Mouse (Mus musculus) forebrain, postnatal 0 days (tissue): ENCODE results near the gene Elmod3. TPM values are rescaled to one million over a fixed set of nuclear protein-coding genes. Genes with fewer than 3 reads are reported as not detected.

ENCODE experiments used
- ATAC-seq: fragments of 200-750 bp; cut with Nextera tagmentation; 2 replicates; pipeline ENCODE4 v1.8.0; 2017; ENCODE audit warnings: mild to moderate bottlenecking, moderate library complexity
- DNase-seq: peaks from one replicate; pipeline ENCODE4 v3.0.0-alpha.2; 2015
- H3K27ac ChIP-seq: fragments of 300-500 bp; sonication (generic); 2 replicates; pipeline ENCODE4 v1.5.1; 2014; ENCODE audit warnings: low read depth, mild to moderate bottlenecking, antibody characterized with exemption, low read length, moderate library complexity, mixed read lengths
- H3K27me3 ChIP-seq: fragments of 300-500 bp; sonication (generic); 2 replicates; pipeline ENCODE4 v1.6.1; 2014; ENCODE audit warnings: mild to moderate bottlenecking, low read length, mixed read lengths; ENCODE audit not compliant: insufficient read depth
- H3K36me3 ChIP-seq: fragments of 300-500 bp; sonication (generic); 2 replicates; pipeline ENCODE4 v1.6.1; 2014; ENCODE audit warnings: mild to moderate bottlenecking, moderate library complexity; ENCODE audit not compliant: insufficient read depth
- H3K4me1 ChIP-seq: fragments of 300-500 bp; sonication (generic); 2 replicates; pipeline ENCODE4 v1.6.1; 2014; ENCODE audit warnings: antibody characterized with exemption; ENCODE audit not compliant: insufficient read depth
- H3K4me2 ChIP-seq: fragments of 300-500 bp; sonication (generic); 2 replicates; pipeline ENCODE4 v1.6.1; 2014; ENCODE audit warnings: low read depth, mild to moderate bottlenecking, moderate library complexity
- H3K4me3 ChIP-seq: fragments of 300-500 bp; sonication (generic); 2 replicates; pipeline ENCODE4 v1.5.1; 2014; ENCODE audit warnings: low read depth, low read length, mixed read lengths
- H3K9ac ChIP-seq: fragments of 300-500 bp; sonication (generic); 2 replicates; pipeline ENCODE4 v1.6.1; 2014; ENCODE audit warnings: mild to moderate bottlenecking
- H3K9me3 ChIP-seq: fragments of 300-500 bp; sonication (generic); 2 replicates; pipeline ENCODE4 v1.6.1; 2016; ENCODE audit warnings: low read length
- CTCF ChIP-seq: sonication (generic); IDR thresholded peaks from 2 replicates; pipeline ENCODE4 v1.5.1; 2016; ENCODE audit warnings: antibody characterized with exemption, control low read depth, low read depth
- WGBS: fragments of 180-500 bp; shearing (Covaris S2); extraction: QIAGEN DNeasy Blood & Tissue Kit; methylation state at CpG from one replicate; pipeline ENCODE4 v1.1.7; 2014; 5-methylcytosine and 5-hydroxymethylcytosine counted together
- polyA plus RNA-seq: library from polyadenylated mRNA; unstranded; fragments of >200 nt; fragmentation: Nextera tagmentation; extraction: Ambion mirVana; gene quantifications from 2 replicates; pipeline ENCODE4 v1.2.1, GENCODE M21; 2015
- total RNA-seq: library from RNA; depleted of rRNA; stranded (reverse); fragments of >200 nt; gene quantifications from 2 replicates; pipeline ENCODE4 v1.2.3, GENCODE M21; 2014

The Elmod3 gene
- total and polyA plus RNA-seq, 2 experiments from 2014 or later: 13.1 to 18.3 TPM

DNA sequence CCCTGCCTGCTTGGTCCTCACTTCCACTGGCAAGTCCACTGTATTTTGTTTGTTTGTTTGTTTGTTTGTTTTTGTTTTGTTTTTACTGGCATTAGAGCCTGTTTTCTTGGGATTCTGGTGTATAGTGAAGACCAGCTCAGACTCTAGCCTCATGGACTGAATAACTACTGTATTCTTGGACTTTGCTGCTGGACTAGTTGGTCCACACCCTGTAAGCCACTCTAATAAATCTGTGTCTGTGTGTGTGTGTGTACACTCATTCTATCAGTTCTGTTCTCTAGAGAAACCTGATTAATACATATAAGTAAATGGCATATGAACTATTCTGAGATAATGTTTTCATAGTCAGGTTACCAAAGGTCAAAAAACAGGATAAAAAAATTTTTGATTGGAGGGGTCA lies 8.1 kb downstream of the Elmod3 start:
- Histone ChIP-seq H3K36me3 (peaks cover 7% of the 10 kb centered on the region), H3K27ac (no peak overlapping the region), H3K4me1 (no peaks in the 10 kb centered on the region), H3K9me3 (no peaks in the 10 kb centered on the region), H3K4me2 (no peak overlapping the region), H3K4me3 (no peak overlapping the region), H3K9ac (no peak overlapping the region), H3K27me3 (no peaks in the 10 kb centered on the region)
- no peak for DNase-seq
- TF ChIP-seq CTCF: no peak
- no peak for ATAC-seq

DNA sequence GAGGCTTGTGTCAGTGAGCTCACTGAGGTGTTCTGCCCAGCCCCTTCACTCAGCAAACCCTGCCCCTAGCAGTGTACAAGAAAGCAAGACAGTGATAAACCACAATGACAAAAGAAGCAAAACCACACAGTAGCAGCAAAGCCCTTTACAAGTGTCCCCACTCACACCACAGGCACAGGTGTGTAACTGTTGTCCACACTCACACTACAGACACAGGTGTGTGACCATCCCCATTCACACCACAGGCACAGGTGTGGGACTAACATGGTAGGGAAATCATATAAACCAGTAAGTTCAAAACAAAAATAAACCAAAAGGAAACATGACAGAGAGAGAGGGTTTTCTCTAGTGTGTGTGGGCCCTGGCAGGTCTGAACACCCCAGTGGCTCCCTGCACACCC lies 9.9 kb downstream of the Elmod3 start:
- DNase-seq (no peak), ATAC-seq (no peak)
- Histone ChIP-seq H3K9ac (no peak overlapping the region), H3K4me1 (no peaks in the 10 kb centered on the region), H3K27ac (no peak overlapping the region), H3K4me3 (no peak overlapping the region), H3K36me3 (peaks cover 13% of the 10 kb centered on the region), H3K4me2 (no peak overlapping the region), H3K27me3 (no peaks in the 10 kb centered on the region), H3K9me3 (no peaks in the 10 kb centered on the region)
- no peak for TF ChIP-seq CTCF

DNA sequence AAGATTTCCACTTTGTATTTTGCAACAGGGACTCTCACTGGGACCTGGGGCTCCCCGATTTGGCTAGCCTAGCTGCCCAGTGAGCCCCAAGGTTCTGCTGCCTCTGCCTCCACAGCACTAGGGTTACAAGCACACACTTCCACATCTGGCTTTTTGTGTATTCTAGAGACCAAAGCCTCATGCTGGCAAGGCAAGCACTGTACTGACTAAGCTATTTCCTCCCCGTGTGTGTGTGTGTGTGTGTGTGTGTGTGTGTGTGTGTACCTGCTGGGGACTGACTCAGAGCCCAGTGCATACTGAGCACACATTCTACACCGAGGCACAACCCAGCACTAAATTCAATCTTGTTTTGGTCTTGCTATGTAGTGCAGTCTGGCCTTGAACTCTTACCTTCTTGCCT lies 11.5 kb downstream of the Elmod3 start:
- Histone ChIP-seq H3K4me1 (no peaks in the 10 kb centered on the region), H3K9me3 (no peaks in the 10 kb centered on the region), H3K4me3 (no peak overlapping the region), H3K27me3 (no peaks in the 10 kb centered on the region), H3K36me3 (peaks cover 13% of the 10 kb centered on the region), H3K4me2 (no peak overlapping the region), H3K27ac (no peak overlapping the region), H3K9ac (no peak overlapping the region)
- DNase-seq (no peak), ATAC-seq (no peak)
- WGBS: 80% methylated on average over 3 of the region's 3 CpGs
- no peak for TF ChIP-seq CTCF

DNA sequence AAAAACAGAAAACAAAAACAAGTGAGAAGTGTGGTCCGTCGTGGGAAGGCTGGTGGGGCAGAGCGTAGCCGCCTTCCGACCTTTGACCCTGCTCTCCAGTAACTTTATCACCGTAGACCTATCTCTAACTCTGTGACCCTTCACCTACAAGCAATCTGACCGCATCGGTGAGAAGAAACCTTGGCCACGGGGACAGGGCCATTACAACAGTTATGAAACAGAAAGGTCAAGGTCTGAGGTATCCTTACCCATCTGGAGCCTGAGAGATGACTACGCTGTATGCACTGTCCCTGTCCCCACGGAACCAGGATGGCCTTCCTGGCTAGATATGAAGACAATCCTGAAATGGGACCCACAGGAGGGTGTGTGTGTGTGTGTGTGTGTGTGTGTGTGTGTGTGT lies 14.1 kb downstream of the Elmod3 start:
- H3K27ac ChIP-seq: no peak overlapping the region
- DNase-seq: no peak
- no peaks in the 10 kb centered on the region for H3K27me3 ChIP-seq
- TF ChIP-seq CTCF: no peak
- no peaks in the 10 kb centered on the region for H3K9me3 ChIP-seq
- H3K4me1 ChIP-seq: no peaks in the 10 kb centered on the region
- peaks cover 24% of the 10 kb centered on the region for H3K36me3 ChIP-seq
- no peak overlapping the region for H3K4me2 ChIP-seq
- no peak overlapping the region for H3K9ac ChIP-seq
- ATAC-seq: no peak
- 90% methylated on average over 11 of the region's 11 CpGs for WGBS
- no peak overlapping the region for H3K4me3 ChIP-seq

DNA sequence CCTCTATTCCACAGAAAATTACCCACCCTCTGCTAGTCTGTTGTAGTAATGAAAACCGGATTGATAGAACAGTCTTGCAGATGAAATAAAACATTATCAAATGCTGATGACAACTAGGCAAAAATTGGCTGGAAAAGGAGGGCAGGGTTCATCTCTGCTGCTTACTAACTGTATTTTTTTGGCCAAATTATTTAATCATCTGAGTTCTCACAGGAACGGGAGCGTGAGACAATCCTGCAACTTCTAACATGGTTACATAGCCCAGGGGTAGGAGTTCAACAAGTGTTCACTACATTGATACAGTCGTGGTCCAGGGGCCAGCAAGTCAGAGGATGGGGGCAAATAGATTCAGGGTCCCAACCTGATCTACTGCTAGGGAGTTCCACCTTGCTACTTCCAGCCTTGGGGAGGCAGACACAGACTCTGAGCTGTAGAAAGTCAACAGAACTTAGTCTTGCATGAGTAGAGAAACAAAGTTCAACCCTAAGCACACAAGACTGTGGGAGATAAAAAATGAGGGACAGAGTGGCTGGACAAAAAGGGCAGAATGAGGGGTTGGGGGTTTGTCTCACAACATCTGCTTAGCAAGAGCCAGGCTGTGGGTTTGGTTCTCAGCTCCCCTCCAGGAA lies 14.9 kb downstream of the Elmod3 start:
- Histone ChIP-seq H3K4me1 (no peaks in the 10 kb centered on the region), H3K9me3 (no peaks in the 10 kb centered on the region), H3K4me2 (no peak overlapping the region), H3K27me3 (no peaks in the 10 kb centered on the region), H3K27ac (no peak overlapping the region), H3K36me3 (peaks cover 30% of the 10 kb centered on the region), H3K9ac (no peak overlapping the region), H3K4me3 (no peak overlapping the region)
- 86% methylated on average over 4 of the region's 4 CpGs for whole genome bisulfite sequencing
- no peak for TF ChIP-seq CTCF
- DNase-seq: no peak
- ATAC-seq: no peak

DNA sequence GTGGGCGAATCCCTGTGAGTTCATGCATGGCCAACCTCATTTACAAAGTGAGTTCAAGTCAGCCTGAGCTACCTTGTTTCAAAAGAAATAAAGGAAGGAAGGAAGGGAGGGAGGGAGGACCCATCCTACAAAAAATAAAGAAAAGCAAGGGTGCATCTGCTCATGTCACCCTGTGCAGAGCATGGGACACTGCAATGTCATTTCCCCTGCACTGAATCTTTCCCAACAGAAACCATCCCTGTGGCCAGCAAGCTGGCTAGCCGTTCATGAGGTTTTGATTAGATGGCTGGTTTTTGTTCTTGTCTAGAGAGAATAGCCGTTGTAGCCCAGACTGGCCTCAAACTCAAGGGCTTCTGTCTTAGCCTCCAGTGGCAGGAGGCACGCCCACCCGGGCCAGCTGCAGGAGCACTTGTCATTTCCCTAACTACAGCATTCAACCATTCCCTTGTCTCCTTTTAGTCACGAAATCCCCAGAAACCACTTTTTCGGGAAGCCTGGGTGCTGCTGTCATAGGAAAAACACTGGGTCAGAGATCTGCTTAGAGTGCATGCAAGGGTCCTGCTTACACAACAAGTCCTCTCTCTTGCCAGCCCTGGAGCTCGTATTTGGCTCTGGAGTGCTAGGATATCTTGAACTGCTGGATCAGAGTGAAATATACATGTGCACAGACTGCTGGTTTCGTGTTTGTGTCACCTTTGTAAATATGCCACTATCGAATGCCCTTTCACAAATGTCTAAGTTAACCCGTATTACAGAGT lies 16.4 kb downstream of the Elmod3 start:
- no peak overlapping the region for H3K9ac ChIP-seq
- no peaks in the 10 kb centered on the region for H3K9me3 ChIP-seq
- TF ChIP-seq CTCF: no peak
- no peaks in the 10 kb centered on the region for H3K27me3 ChIP-seq
- no peak for DNase-seq
- no peaks in the 10 kb centered on the region for H3K4me1 ChIP-seq
- ATAC-seq: no peak
- WGBS: 71% methylated on average over 11 of the region's 11 CpGs
- peaks cover 24% of the 10 kb centered on the region for H3K36me3 ChIP-seq
- H3K27ac ChIP-seq: no peak overlapping the region
- H3K4me2 ChIP-seq: no peak overlapping the region
- H3K4me3 ChIP-seq: no peak overlapping the region

DNA sequence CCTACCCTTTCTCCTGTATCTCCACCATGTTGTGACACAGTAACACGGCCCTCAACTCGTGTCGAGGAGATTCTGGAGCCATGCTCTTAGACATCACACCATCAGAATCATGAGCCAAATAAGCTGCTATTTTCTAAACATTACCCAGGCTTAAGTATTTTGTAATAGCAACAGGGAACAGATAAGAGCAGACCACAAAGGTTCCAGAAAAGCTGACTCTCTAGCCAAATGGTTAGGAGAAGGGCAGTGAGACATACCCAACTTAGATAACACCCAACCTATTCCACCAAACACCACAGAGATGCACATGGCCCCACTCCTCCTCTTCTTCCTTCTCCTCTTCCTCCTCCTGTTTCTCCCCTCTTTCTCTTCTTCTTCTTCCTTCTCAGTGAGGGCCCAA lies 22.2 kb downstream of the Elmod3 start:
- TF ChIP-seq CTCF: no peak
- no peaks in the 10 kb centered on the region for H3K27me3 ChIP-seq
- H3K36me3 ChIP-seq: peaks cover 24% of the 10 kb centered on the region
- DNase-seq (no peak), ATAC-seq (no peak)
- H3K4me1 ChIP-seq: no peaks in the 10 kb centered on the region
- no peak overlapping the region for H3K9ac ChIP-seq
- H3K4me3 ChIP-seq: no peak overlapping the region
- H3K27ac ChIP-seq: no peak overlapping the region
- no peaks in the 10 kb centered on the region for H3K9me3 ChIP-seq
- WGBS: 92% methylated on average over 3 of the region's 3 CpGs
- no peak overlapping the region for H3K4me2 ChIP-seq
